Mouse (Mus musculus) lung, adult 2 months (tissue): Measurements from ENCODE around the gene Poc5.

Source experiments
- CTCF ChIP-seq: fragments of 200-500 bp; IDR thresholded peaks from 2 replicates; pipeline ENCODE4 v1.5.1; 2011; ENCODE audit warnings: mild to moderate bottlenecking, low read length, control low read depth; ENCODE audit not compliant: insufficient read depth
- POLR2A ChIP-seq: fragments of 200-500 bp; IDR thresholded peaks from 2 replicates; pipeline ENCODE4 v1.6.1; 2011; ENCODE audit warnings: low read depth, mild to moderate bottlenecking, control low read depth, low read length, borderline replicate concordance; ENCODE audit errors: extremely low read depth

- no peak for TF ChIP-seq CTCF
- no peak for TF ChIP-seq POLR2A
Observed at GRCm38 (mm10) chr13:96433648-96434190, 45.6 kb downstream of the Poc5 start.
